In genomic region chr17:42243852-42244251, GRCm38 (mm10) we compare ENCODE assay signal across 16 mouse cellular contexts.
DNase-seq lines count a peak whose midpoint lies in the region.
"Had no signal": no experiment of that assay in that cellular context is flagged by ENCODE, and none has a peak within 500 bp of the region (broad histone marks: within the 10 kb centered on the region; RNA-seq: fewer than 3 reads in every experiment).

No protein-coding gene starts in this region.

- DNase-seq in 3T3-L1 (ENCODE audit: low read depth, low spot score) (peak; percentile 97), NIH3T3 (ENCODE audit: low read depth) (peak; percentile 69)
- DNase-seq in fibroblast of lung, adult 2 months (ENCODE audit: low read depth): peak; percentile 20
- DNase-seq in right cerebral cortex, adult 18-20 months: no peak
- DNase-seq in right cerebral cortex, postnatal 14 days: no peak
- DNase-seq: adrenal gland, adult 8-10 months; adrenal gland, postnatal 14 days; adrenal gland, postnatal 36 days; cerebellum, adult 11 months; cerebellum, adult 18-20 months; cerebellum, adult 8-10 months; cerebellum, adult 9-11 months; cerebellum, postnatal 14 days; cerebellum, postnatal 36 days; embryo, embryonic 11 days; forebrain, postnatal 0 days had no signal

Comparison
In these comparisons a context has a peak if more than half of its experiments do, and no peak if none do; other contexts are left out.
1. DNase-seq: peak in 3T3-L1 (single experiment), NIH3T3 (single experiment) and fibroblast of lung, adult 2 months (single experiment); none in right cerebral cortex, adult 18-20 months (single experiment) and right cerebral cortex, postnatal 14 days (single experiment).